Mouse (Mus musculus) CH12.LX (cell line): ENCODE results near the gene Arsa.

Source experiments
- CTCF ChIP-seq, 2 experiments: IDR thresholded peaks in 1 of 2; conservative IDR thresholded peaks in 1 of 2; 2 replicates each; pipeline ENCODE4 v1.5.1; 2011 to 2012; ENCODE audit warnings: low read depth in 2 of 2, low read length in 2 of 2, improper control_type of control experiment in 1 of 2, inconsistent platforms in 1 of 2, mild to moderate bottlenecking in 1 of 2, moderate library complexity in 1 of 2
- TCF12 ChIP-seq: IDR thresholded peaks from 2 replicates; pipeline ENCODE4 v1.6.1; 2014; ENCODE audit warnings: low read depth, mild to moderate bottlenecking, inconsistent platforms, low read length, improper control_type of control experiment

DNA sequence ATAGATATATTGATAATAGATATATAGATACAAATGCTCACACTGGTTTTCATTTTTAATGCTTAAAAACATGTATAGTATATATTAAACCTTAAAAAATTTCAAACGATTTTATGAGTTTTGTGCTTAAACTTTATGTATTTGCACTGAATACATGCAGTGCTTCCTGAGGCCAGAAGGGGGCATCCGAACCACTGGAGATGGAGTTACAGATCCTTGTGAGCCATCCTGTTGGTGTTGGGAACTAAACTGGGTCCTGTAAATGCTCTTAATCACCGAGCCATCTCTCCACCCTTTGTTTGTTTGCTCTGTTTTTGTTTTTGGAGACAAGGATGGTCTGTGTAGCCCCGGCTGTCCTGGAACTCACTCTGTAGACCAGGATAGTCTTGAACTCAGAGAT is 17.7 kb upstream of the Arsa start:
- TF ChIP-seq CTCF (conservative IDR thresholded peaks at IDR 0.05 in 1 of 2, IDR thresholded peaks at IDR 0.05 in 1 of 2; ENCODE audit: low read depth in 2 of 2, low read length in 2 of 2): peak; percentile 28 to 69; a peak in 3 of 4 replicates
- no peak for TF ChIP-seq TCF12
